Mouse (Mus musculus): ENCODE measurements around the gene Stx5a. TPM values are rescaled to one million over a fixed set of nuclear protein-coding genes. Genes with fewer than 3 reads are reported as not detected.
A peak's percentile ranks its signal among the peaks of the same experiment; 100 is the strongest.

Gene Stx5a
- polyA plus RNA-seq, 1 experiment, result 65.9 TPM

- H3K27me3 ChIP-seq (ENCODE audit: control insufficient read depth, insufficient read depth, low read length), result no peaks in the 10 kb centered on the region
- H3K36me3 ChIP-seq (ENCODE audit: control insufficient read depth, insufficient read depth, low read length), result peaks cover 70% of the 10 kb centered on the region
- TF ChIP-seq CTCF (IDR thresholded peaks at IDR 0.05; ENCODE audit: extremely low read depth, insufficient read length, insufficient replicate concordance, low read depth, low read length) (peak; percentile 16; the same call in 1 of the 2 replicates), POLR2A (IDR thresholded peaks at IDR 0.05; ENCODE audit: low read depth, low read length) (no peak)
- peaks cover 3% of the 10 kb centered on the region for H3K4me1 ChIP-seq (ENCODE audit: control insufficient read depth, insufficient read depth, insufficient read length, low read length)
- H3K4me3 ChIP-seq (ENCODE audit: low read depth, low read length), result no peak overlapping the region
- no peak overlapping the region for H3K27ac ChIP-seq (ENCODE audit: insufficient read depth, low read depth, low read length)
- WGBS, result 73% methylated on average over 2 of the region's 2 CpGs
Observed at GRCm38 (mm10) chr19:8747368-8747767, 6.2 kb downstream of the Stx5a start.

GRCm38 (mm10) chr19:8755652-8756051, 14.4 kb downstream of the Stx5a start:
- H3K27ac ChIP-seq (ENCODE audit: insufficient read depth, low read depth, low read length), result no peak overlapping the region
- no peaks in the 10 kb centered on the region for H3K27me3 ChIP-seq (ENCODE audit: control insufficient read depth, insufficient read depth, low read length)
- H3K4me1 ChIP-seq (ENCODE audit: control insufficient read depth, insufficient read depth, insufficient read length, low read length), result no peaks in the 10 kb centered on the region
- TF ChIP-seq POLR2A (IDR thresholded peaks at IDR 0.05; ENCODE audit: low read depth, low read length), result no peak
- TF ChIP-seq CTCF (IDR thresholded peaks at IDR 0.05; ENCODE audit: extremely low read depth, insufficient read length, insufficient replicate concordance, low read depth, low read length), result no peak
- H3K36me3 ChIP-seq (ENCODE audit: control insufficient read depth, insufficient read depth, low read length), result peaks cover 28% of the 10 kb centered on the region
- WGBS, result 63% methylated on average over 3 of the region's 3 CpGs
- H3K4me3 ChIP-seq (ENCODE audit: low read depth, low read length), result no peak overlapping the region

DNA sequence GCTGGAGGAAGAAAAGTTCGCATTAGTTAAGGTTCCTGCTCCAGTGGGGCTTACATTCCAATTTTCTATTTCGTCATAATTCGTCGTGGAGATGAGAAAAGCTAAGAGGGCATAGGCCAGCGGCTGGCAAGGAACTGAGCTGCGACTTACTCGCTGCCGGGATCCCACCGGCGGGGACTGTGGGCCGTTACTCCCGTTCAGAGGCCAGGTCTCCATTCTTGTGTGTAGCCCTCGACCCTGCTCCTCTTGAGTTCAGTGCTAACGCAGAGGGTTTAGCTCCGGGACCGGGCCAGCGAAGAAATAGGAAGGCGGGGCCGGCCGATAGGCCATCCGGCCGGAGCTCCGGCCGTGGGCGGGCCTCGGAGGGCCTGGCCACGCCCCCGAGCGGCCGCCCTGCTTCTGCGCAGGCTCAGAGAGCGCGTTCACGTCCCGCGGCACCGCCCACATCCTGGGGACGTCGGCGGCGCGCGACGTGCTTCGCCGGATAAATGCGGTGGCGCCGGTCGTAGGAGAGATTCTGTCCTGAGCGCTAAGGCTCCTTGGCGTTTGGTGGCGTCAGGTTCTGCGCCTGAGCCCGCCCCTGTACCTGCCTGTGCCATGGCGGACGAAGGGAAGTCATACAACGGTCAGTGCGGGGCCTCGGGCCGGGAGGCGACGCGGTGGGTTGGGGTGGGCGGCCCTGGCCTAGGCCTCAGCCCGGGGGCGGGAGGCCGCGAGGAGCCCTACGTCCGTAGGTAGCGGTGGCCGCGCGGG, 15.6 kb downstream of the Stx5a start, which contains the start of gene Nxf1:
Gene Nxf1, plus strand, starts transcription at position 439 of the 753 bp plus-strand sequence.
- WGBS, result under 1% methylated on average over 75 of the region's 75 CpGs
- Histone ChIP-seq H3K36me3 (ENCODE audit: control insufficient read depth, insufficient read depth, low read length) (peaks cover 20% of the 10 kb centered on the region), H3K27me3 (ENCODE audit: control insufficient read depth, insufficient read depth, low read length) (no peaks in the 10 kb centered on the region), H3K4me1 (ENCODE audit: control insufficient read depth, insufficient read depth, insufficient read length, low read length) (no peaks in the 10 kb centered on the region), H3K4me3 (ENCODE audit: low read depth, low read length) (peak within 1 kb of the TSS; percentile 71), H3K27ac (ENCODE audit: insufficient read depth, low read depth, low read length) (peak within 1 kb of the TSS; percentile 68)
- TF ChIP-seq POLR2A (IDR thresholded peaks at IDR 0.05; ENCODE audit: low read depth, low read length) (peak; percentile 96), CTCF (IDR thresholded peaks at IDR 0.05; ENCODE audit: extremely low read depth, insufficient read length, insufficient replicate concordance, low read depth, low read length) (no peak)

- Histone ChIP-seq H3K36me3 (ENCODE audit: control insufficient read depth, insufficient read depth, low read length) (peaks cover 19% of the 10 kb centered on the region), H3K27ac (ENCODE audit: insufficient read depth, low read depth, low read length) (peak overlapping the region; percentile 34), H3K27me3 (ENCODE audit: control insufficient read depth, insufficient read depth, low read length) (no peaks in the 10 kb centered on the region), H3K4me1 (ENCODE audit: control insufficient read depth, insufficient read depth, insufficient read length, low read length) (no peaks in the 10 kb centered on the region), H3K4me3 (ENCODE audit: low read depth, low read length) (peak overlapping the region; percentile 71)
- TF ChIP-seq POLR2A (IDR thresholded peaks at IDR 0.05; ENCODE audit: low read depth, low read length), result no peak
- TF ChIP-seq CTCF (IDR thresholded peaks at IDR 0.05; ENCODE audit: extremely low read depth, insufficient read length, insufficient replicate concordance, low read depth, low read length), result no peak
- 1% methylated on average over 14 of the region's 14 CpGs for WGBS
Observed at GRCm38 (mm10) chr19:8757471-8757998, 16.3 kb downstream of the Stx5a start.

GRCm38 (mm10) chr19:8758899-8759298, 17.7 kb downstream of the Stx5a start:
- WGBS, result 60% methylated on average over 2 of the region's 2 CpGs
- H3K4me1 ChIP-seq (ENCODE audit: control insufficient read depth, insufficient read depth, insufficient read length, low read length), result no peaks in the 10 kb centered on the region
- H3K27me3 ChIP-seq (ENCODE audit: control insufficient read depth, insufficient read depth, low read length), result no peaks in the 10 kb centered on the region
- TF ChIP-seq POLR2A (IDR thresholded peaks at IDR 0.05; ENCODE audit: low read depth, low read length), result no peak
- no peak for TF ChIP-seq CTCF (IDR thresholded peaks at IDR 0.05; ENCODE audit: extremely low read depth, insufficient read length, insufficient replicate concordance, low read depth, low read length)
- H3K36me3 ChIP-seq (ENCODE audit: control insufficient read depth, insufficient read depth, low read length), result peaks cover 23% of the 10 kb centered on the region
- H3K27ac ChIP-seq (ENCODE audit: insufficient read depth, low read depth, low read length), result no peak overlapping the region
- H3K4me3 ChIP-seq (ENCODE audit: low read depth, low read length), result no peak overlapping the region

- Histone ChIP-seq H3K4me1 (ENCODE audit: control insufficient read depth, insufficient read depth, insufficient read length, low read length) (no peaks in the 10 kb centered on the region), H3K27me3 (ENCODE audit: control insufficient read depth, insufficient read depth, low read length) (no peaks in the 10 kb centered on the region), H3K4me3 (ENCODE audit: low read depth, low read length) (no peak overlapping the region), H3K36me3 (ENCODE audit: control insufficient read depth, insufficient read depth, low read length) (peaks cover 32% of the 10 kb centered on the region), H3K27ac (ENCODE audit: insufficient read depth, low read depth, low read length) (no peak overlapping the region)
- WGBS, result 92% methylated on average over 2 of the region's 2 CpGs
- no peak for TF ChIP-seq POLR2A (IDR thresholded peaks at IDR 0.05; ENCODE audit: low read depth, low read length)
- no peak for TF ChIP-seq CTCF (IDR thresholded peaks at IDR 0.05; ENCODE audit: extremely low read depth, insufficient read length, insufficient replicate concordance, low read depth, low read length)
Observed at GRCm38 (mm10) chr19:8760757-8761156, 19.5 kb downstream of the Stx5a start.

GRCm38 (mm10) chr19:8763276-8763675, 22.1 kb downstream of the Stx5a start:
- Histone ChIP-seq H3K4me3 (ENCODE audit: low read depth, low read length) (no peak overlapping the region), H3K4me1 (ENCODE audit: control insufficient read depth, insufficient read depth, insufficient read length, low read length) (no peaks in the 10 kb centered on the region), H3K36me3 (ENCODE audit: control insufficient read depth, insufficient read depth, low read length) (peaks cover 54% of the 10 kb centered on the region), H3K27me3 (ENCODE audit: control insufficient read depth, insufficient read depth, low read length) (no peaks in the 10 kb centered on the region), H3K27ac (ENCODE audit: insufficient read depth, low read depth, low read length) (no peak overlapping the region)
- no peak for TF ChIP-seq CTCF (IDR thresholded peaks at IDR 0.05; ENCODE audit: extremely low read depth, insufficient read length, insufficient replicate concordance, low read depth, low read length)
- 84% methylated on average over 4 of the region's 4 CpGs for WGBS

All from small intestine, adult 2 months (tissue).